In genomic region chr19:10033211-10033973, GRCm38 (mm10) we compare ENCODE assay signal across 8 mouse cellular contexts. TPM values are rescaled to one million over a fixed set of nuclear protein-coding genes. Genes with fewer than 3 reads are reported as not detected.
DNase-seq lines count a peak whose midpoint lies in the region; ATAC-seq and TF ChIP-seq lines count a peak whose summit lies in the region.

No protein-coding gene starts in this region.

- H3K4me2 ChIP-seq in heart, embryonic 16.5 days (ENCODE audit: low read depth, low read length), result no peak overlapping the region
- H3K4me2 ChIP-seq in lung, embryonic 15.5 days, result no peak overlapping the region

- ATAC-seq in heart, embryonic 16.5 days (replicated peaks; ENCODE audit: extremely low read depth, insufficient read depth, low FRiP score), result 0 out of 2 replicates have a peak, but pooled peaks have one; percentile 11
- ATAC-seq in lung, embryonic 15.5 days (ENCODE audit: borderline replicate concordance, extremely low read depth, low FRiP score, low TSS enrichment), result peak; percentile 14; the same call in 1 of the 2 replicates
- ATAC-seq in neutrophil, adult 5-6 weeks (ENCODE audit: extremely low read depth, insufficient number of reproducible peaks, low FRiP score, poor library complexity, severe bottlenecking), result peak; percentile 57
- ATAC-seq in inflammation-experienced regulatory T-cells, adult 6 months, result no peak

- TF ChIP-seq POLR2A in MEL (IDR thresholded peaks at IDR 0.05; ENCODE audit: control insufficient read depth in 1 of 2, insufficient read depth in 1 of 2, low read depth in 1 of 2, low read length in 2 of 2, poor library complexity in 1 of 2), result no peak

- peak; percentile 72 for TF ChIP-seq RAD21 in MEL (IDR thresholded peaks at IDR 0.05; ENCODE audit: low read depth, low read length)

- no peaks in the 10 kb centered on the region for H3K27me3 ChIP-seq in MEL (ENCODE audit: control insufficient read depth in 1 of 2, insufficient read depth in 2 of 2, low read length in 2 of 2)
- no peaks in the 10 kb centered on the region for H3K27me3 ChIP-seq in heart, embryonic 16.5 days (ENCODE audit: control insufficient read depth, insufficient read depth, low read length)
- H3K27me3 ChIP-seq in lung, embryonic 15.5 days, result no peaks in the 10 kb centered on the region

- no peak overlapping the region for H3K4me3 ChIP-seq in MEL (ENCODE audit: control insufficient read depth in 1 of 2, insufficient read depth in 1 of 2, low read depth in 2 of 2, low read length in 2 of 2)
- H3K4me3 ChIP-seq in heart, embryonic 16.5 days (ENCODE audit: low read length), result no peak overlapping the region
- no peak overlapping the region for H3K4me3 ChIP-seq in lung, embryonic 15.5 days

- no peak for TF ChIP-seq EP300 in MEL (IDR thresholded peaks at IDR 0.05; ENCODE audit: low read depth in 1 of 2, low read length in 2 of 2)

- no peaks in the 10 kb centered on the region for H3K79me2 ChIP-seq in MEL (ENCODE audit: control insufficient read depth, insufficient read depth, low read length, poor library complexity)

- H3K9ac ChIP-seq in MEL (ENCODE audit: control insufficient read depth, low read depth, low read length, poor library complexity, severe bottlenecking), result no peak overlapping the region
- no peak overlapping the region for H3K9ac ChIP-seq in heart, embryonic 16.5 days (ENCODE audit: low read length)
- H3K9ac ChIP-seq in lung, embryonic 15.5 days, result no peak overlapping the region

- no peaks in the 10 kb centered on the region for H3K36me3 ChIP-seq in MEL (ENCODE audit: control insufficient read depth in 1 of 2, insufficient read depth in 2 of 2, low read length in 2 of 2)
- H3K36me3 ChIP-seq in heart, embryonic 16.5 days (ENCODE audit: control insufficient read depth, insufficient read depth), result no peaks in the 10 kb centered on the region
- peaks cover 9% of the 10 kb centered on the region for H3K36me3 ChIP-seq in lung, embryonic 15.5 days

- TF ChIP-seq CTCF in MEL (IDR thresholded peaks at IDR 0.05 in 2 of 3, conservative IDR thresholded peaks at IDR 0.05 in 1 of 3; ENCODE audit: control insufficient read depth in 1 of 3, insufficient read depth in 1 of 3, low read depth in 2 of 3, low read length in 3 of 3, poor library complexity in 1 of 3, severe bottlenecking in 1 of 3), result peak; percentile 90 to 95 (median 92)

- no peak overlapping the region for H3K27ac ChIP-seq in MEL (ENCODE audit: control insufficient read depth, low read depth, low read length)
- no peak overlapping the region for H3K27ac ChIP-seq in heart, embryonic 16.5 days (ENCODE audit: low read length)
- H3K27ac ChIP-seq in lung, embryonic 15.5 days, result no peak overlapping the region

- no peaks in the 10 kb centered on the region for H3K9me3 ChIP-seq in MEL (replicated peaks; ENCODE audit: insufficient read depth, low read length)
- no peaks in the 10 kb centered on the region for H3K9me3 ChIP-seq in heart, embryonic 16.5 days (replicated peaks; ENCODE audit: control insufficient read depth, low read length)
- no peaks in the 10 kb centered on the region for H3K9me3 ChIP-seq in lung, embryonic 15.5 days

- no peaks in the 10 kb centered on the region for H3K4me1 ChIP-seq in MEL (ENCODE audit: control insufficient read depth in 1 of 2, insufficient read depth in 2 of 2, low read length in 2 of 2)
- peaks cover 12% of the 10 kb centered on the region for H3K4me1 ChIP-seq in heart, embryonic 16.5 days (ENCODE audit: control insufficient read depth, insufficient read depth, low read length)
- H3K4me1 ChIP-seq in lung, embryonic 15.5 days, result peaks cover 28% of the 10 kb centered on the region

- 43% methylated on average over 8 of the region's 8 CpGs for WGBS in heart, embryonic 16.5 days
- 37% methylated on average over 8 of the region's 8 CpGs for WGBS in lung, embryonic 15.5 days

- peak; percentile 79 for DNase-seq in 416B (ENCODE audit: low read depth)
- DNase-seq in MEL (ENCODE audit: low read depth, low spot score), result peak; percentile 76
- DNase-seq in cerebellum, postnatal 36 days, result peak; percentile 62 to 65
- peak; percentile 67 to 78 for DNase-seq in kidney, postnatal 4 days

TF ChIP-seq in MEL, 35 proteins besides CTCF, POLR2A, EP300 and RAD21:
- TF ChIP-seq UBTF (IDR thresholded peaks at IDR 0.05; ENCODE audit: borderline replicate concordance, insufficient read depth, low read depth, low read length) (no peak), SMC3 (IDR thresholded peaks at IDR 0.05; ENCODE audit: low read depth, low read length) (peak; percentile 95), USF1 (IDR thresholded peaks at IDR 0.05; ENCODE audit: low read depth, low read length) (no peak), JUND (IDR thresholded peaks at IDR 0.05; ENCODE audit: low read depth, low read length) (no peak), ZC3H11A (IDR thresholded peaks at IDR 0.05; ENCODE audit: low read depth, low read length) (peak; percentile 80), GATA1 (IDR thresholded peaks at IDR 0.05; ENCODE audit: low read depth, low read length) (no peak), E2F4 (IDR thresholded peaks at IDR 0.05; ENCODE audit: borderline replicate concordance, low read depth, low read length) (no peak)
TF ChIP-seq in MEL: peak in this region for 2.

RNA-seq across cellular contexts. Expression of gene Fads3, which starts 8.0 kb away (rescaled TPM):
- total RNA-seq in MEL (2012; rRNA removed), result 1.4 and 2.3 TPM in 2 replicates
- 10 to 100 TPM in 1 of 2 experiments, not detected in 1; 11.2 TPM for polyA plus RNA-seq in MEL (2012; ENCODE audit: insufficient read depth in 1 of 2, insufficient read length in 2 of 2, low read depth in 1 of 2, low replicate concordance in 2 of 2, missing spikeins in 1 of 2)
- 31.5 and 46.1 TPM in 2 replicates for polyA plus RNA-seq in heart, embryonic 16.5 days (2015; fragmentation: Nextera tagmentation; extraction: Ambion mirVana)
- 54.5 and 64.1 TPM in 2 replicates for polyA plus RNA-seq in lung, embryonic 15.5 days (2015; fragmentation: Nextera tagmentation; extraction: Ambion mirVana)
- not detected in 2 replicates for total RNA-seq in neutrophil, adult 5-6 weeks (2017)
- not detected for polyA plus RNA-seq in inflammation-experienced regulatory T-cells, adult 6 months (2017; shearing (Covaris generic))

RNA-seq across cellular contexts. Expression of gene Rab3il1, which starts 31.9 kb away (rescaled TPM):
- total RNA-seq in MEL (2012; rRNA removed), result 0.52 and 1.0 TPM in 2 replicates
- polyA plus RNA-seq in MEL (2012; ENCODE audit: insufficient read depth in 1 of 2, insufficient read length in 2 of 2, low read depth in 1 of 2, low replicate concordance in 2 of 2, missing spikeins in 1 of 2), result 1 to 10 TPM in 1 of 2 experiments, not detected in 1; 1.4 TPM
- 22.1 and 24.0 TPM in 2 replicates for polyA plus RNA-seq in heart, embryonic 16.5 days (2015; fragmentation: Nextera tagmentation; extraction: Ambion mirVana)
- 31.5 and 33.1 TPM in 2 replicates for polyA plus RNA-seq in lung, embryonic 15.5 days (2015; fragmentation: Nextera tagmentation; extraction: Ambion mirVana)
- total RNA-seq in neutrophil, adult 5-6 weeks (2017), result not detected in 2 replicates
- not detected for polyA plus RNA-seq in inflammation-experienced regulatory T-cells, adult 6 months (2017; shearing (Covaris generic))

RNA-seq across cellular contexts. Expression of gene Best1, which starts 32.0 kb away (rescaled TPM):
- total RNA-seq in MEL (2012; rRNA removed), result not detected in 2 replicates
- under 1 TPM in 1 of 2 experiments, not detected in 1; 0.08 TPM for polyA plus RNA-seq in MEL (2012; ENCODE audit: insufficient read depth in 1 of 2, insufficient read length in 2 of 2, low read depth in 1 of 2, low replicate concordance in 2 of 2, missing spikeins in 1 of 2)
- 0.28 and 0.30 TPM in 2 replicates for polyA plus RNA-seq in heart, embryonic 16.5 days (2015; fragmentation: Nextera tagmentation; extraction: Ambion mirVana)
- 1.1 TPM in 2 replicates for polyA plus RNA-seq in lung, embryonic 15.5 days (2015; fragmentation: Nextera tagmentation; extraction: Ambion mirVana)
- 0.23 TPM in 1 of 2 replicates, not detected in the other for total RNA-seq in neutrophil, adult 5-6 weeks (2017)
- under 1 TPM in 1 of 3 experiments, not detected in 2; 0.21 TPM for polyA plus RNA-seq in inflammation-experienced regulatory T-cells, adult 6 months (2017; shearing (Covaris generic))

RNA-seq across cellular contexts. Expression of gene Fth1, which starts 53.0 kb away (rescaled TPM):
- total RNA-seq in MEL (2012; rRNA removed), result 444 and 518 TPM in 2 replicates
- 1,000 to 10,000 TPM; 2,118 to 2,175 TPM for polyA plus RNA-seq in MEL (2012; ENCODE audit: insufficient read depth in 1 of 2, insufficient read length in 2 of 2, low read depth in 1 of 2, low replicate concordance in 2 of 2, missing spikeins in 1 of 2)
- polyA plus RNA-seq in heart, embryonic 16.5 days (2015; fragmentation: Nextera tagmentation; extraction: Ambion mirVana), result 1,934 and 2,252 TPM in 2 replicates
- 1,860 and 1,896 TPM in 2 replicates for polyA plus RNA-seq in lung, embryonic 15.5 days (2015; fragmentation: Nextera tagmentation; extraction: Ambion mirVana)
- 1,498 and 1,634 TPM in 2 replicates for total RNA-seq in neutrophil, adult 5-6 weeks (2017)
- polyA plus RNA-seq in inflammation-experienced regulatory T-cells, adult 6 months (2017; shearing (Covaris generic)), result 1,000 to 10,000 TPM; 1,678 to 2,599 (median 2,226) TPM
